Mouse (Mus musculus) megakaryocyte, embryonic 14.5 days (primary cell): ENCODE data around the gene Lyve1.

Experiments
- FLI1 ChIP-seq: IDR thresholded peaks from 2 replicates; pipeline ENCODE4 v1.6.1; 2012; ENCODE audit warnings: low read length, inconsistent platforms, mixed read lengths
- GATA1 ChIP-seq: IDR thresholded peaks from 3 replicates; pipeline ENCODE4 v1.6.1; 2012; ENCODE audit warnings: mixed read lengths, low read length, inconsistent platforms, borderline replicate concordance

DNA sequence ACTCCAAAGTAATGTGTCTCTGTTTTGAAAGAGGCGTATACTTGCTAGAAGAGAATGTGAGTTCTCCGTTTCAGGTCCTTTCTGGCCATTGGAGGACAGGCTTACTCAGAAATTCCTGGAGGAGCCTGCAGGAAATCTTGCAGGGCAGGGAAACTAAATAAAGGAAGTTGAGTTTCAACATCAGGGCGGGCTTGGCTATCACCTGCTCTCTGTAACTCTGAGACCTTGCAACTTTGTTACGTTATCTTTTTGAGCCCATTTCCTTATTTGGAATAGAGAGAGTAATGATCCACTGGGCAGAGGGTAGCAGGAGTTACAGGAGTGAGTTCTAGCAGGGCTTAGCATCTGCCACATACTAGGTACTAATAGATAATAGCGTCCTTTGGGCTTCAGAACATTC is 2.9 kb downstream of the Lyve1 start:
- no peak for TF ChIP-seq GATA1
- TF ChIP-seq FLI1 = no peak
